Mouse (Mus musculus): ENCODE measurements around the gene Cdr1.

- TF ChIP-seq CTCF (conservative IDR thresholded peaks at IDR 0.05; ENCODE audit: low read length) (no peak), POU5F1 (IDR thresholded peaks at IDR 0.05; ENCODE audit: borderline replicate concordance, low read length) (no peak), NANOG (IDR thresholded peaks at IDR 0.05; ENCODE audit: borderline replicate concordance, low read length) (no peak)
Observed at GRCm38 (mm10) chrX:61154246-61154645, 31.1 kb downstream of the Cdr1 start.
